Mouse (Mus musculus) thymus, postnatal 0 days (tissue): Measurements from ENCODE around the gene Ccdc183. TPM values are rescaled to one million over a fixed set of nuclear protein-coding genes. Genes with fewer than 3 reads are reported as not detected.

Source experiments
- DNase-seq: peaks from one replicate; pipeline ENCODE4 v3.0.0-alpha.2; 2015; ENCODE audit warnings: low spot score
- polyA plus RNA-seq: library from polyadenylated mRNA; unstranded; fragments of >200 nt; fragmentation: Nextera tagmentation; extraction: Ambion mirVana; gene quantifications from 2 replicates; pipeline ENCODE4 v1.2.1, GENCODE M21; 2015

Gene Ccdc183
- polyA plus RNA-seq, 1 experiment from 2014 or later: 0.04 TPM

DNA sequence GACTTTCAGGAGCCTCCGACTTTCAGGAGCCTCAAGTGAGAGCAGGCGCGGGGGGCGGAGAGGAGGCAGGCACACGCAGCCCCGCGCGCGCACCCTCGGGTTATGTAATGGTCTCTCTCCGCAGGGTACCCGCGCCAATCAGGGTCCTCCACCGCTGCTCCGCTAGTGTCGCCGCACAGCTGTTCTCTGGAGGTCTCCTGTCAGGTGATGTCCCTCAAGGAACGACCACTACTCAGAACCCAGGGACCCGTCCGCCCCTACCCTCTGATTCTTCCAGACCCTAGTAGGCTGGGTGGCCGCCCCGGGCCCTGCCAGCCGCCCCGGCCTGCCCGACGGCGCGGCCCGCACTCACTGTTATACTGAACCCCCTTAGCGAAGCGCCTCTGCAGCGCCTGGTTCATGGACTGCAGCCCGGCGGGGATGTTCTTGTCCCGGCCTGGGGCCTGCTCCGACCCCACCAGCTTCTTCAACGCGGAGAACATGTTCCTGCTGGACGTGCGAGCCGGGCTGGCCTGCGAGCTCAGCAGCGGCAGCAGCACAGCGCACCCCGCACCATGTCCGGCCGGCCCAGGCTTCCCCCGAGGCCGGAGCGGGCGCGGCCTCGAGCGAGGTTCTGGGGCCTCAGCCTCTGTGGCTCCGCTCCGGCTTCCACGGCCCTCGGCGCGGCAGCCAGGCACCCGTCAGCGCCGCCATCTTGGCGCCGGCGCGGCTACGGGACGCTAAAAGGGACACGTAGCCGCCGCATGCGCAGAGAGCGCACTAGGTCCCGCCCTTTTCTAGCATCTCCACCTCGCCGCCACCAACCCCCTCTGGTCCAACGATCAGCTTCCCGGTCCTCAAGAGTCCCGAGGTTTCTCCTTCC, 9.5 kb downstream of the Ccdc183 start, which contains the start of gene Rabl6:
TSS of gene Rabl6 (minus strand) at position 761 of the 862 bp plus-strand sequence.
- peak; percentile 89 for DNase-seq

DNA sequence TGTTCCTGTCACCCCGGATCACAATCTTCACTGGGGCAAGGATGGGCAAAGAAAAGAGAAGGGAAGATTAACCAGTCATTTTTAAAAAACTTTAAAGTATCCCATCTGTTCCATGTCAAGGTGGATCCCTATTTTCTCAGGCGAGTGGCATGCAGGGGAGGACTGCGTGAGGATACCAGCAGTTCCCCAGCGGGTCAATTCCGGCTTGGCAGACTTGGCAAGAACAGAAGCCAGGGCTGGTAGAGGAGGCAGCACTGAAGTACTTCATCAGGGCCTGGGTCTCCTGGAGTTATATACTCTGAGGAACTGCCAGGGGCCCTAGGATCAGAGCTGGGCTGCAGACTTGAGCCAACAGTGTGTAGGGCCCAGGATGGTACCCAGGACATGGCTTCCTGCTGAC, 15.0 kb downstream of the Ccdc183 start:
- no peak for DNase-seq

DNA sequence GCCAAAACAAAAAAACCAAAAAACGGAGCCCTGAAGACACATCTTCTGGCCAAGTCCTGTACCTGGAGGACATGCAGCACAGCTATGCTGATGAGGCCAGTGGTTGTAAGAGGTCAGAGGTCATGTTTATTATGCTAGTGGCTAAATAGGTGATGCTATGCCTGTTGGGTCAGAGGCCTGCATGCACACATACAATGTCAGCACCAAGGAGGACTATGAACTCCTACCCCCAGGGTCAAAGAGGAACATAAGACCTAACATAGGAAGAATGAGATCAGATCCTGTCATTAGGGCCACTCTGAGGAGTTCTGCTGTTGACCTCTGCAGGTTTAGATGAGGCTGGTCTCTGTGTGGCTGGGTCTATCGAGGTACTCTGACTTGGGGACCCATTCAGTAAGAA, 17.4 kb downstream of the Ccdc183 start:
- no peak for DNase-seq

DNA sequence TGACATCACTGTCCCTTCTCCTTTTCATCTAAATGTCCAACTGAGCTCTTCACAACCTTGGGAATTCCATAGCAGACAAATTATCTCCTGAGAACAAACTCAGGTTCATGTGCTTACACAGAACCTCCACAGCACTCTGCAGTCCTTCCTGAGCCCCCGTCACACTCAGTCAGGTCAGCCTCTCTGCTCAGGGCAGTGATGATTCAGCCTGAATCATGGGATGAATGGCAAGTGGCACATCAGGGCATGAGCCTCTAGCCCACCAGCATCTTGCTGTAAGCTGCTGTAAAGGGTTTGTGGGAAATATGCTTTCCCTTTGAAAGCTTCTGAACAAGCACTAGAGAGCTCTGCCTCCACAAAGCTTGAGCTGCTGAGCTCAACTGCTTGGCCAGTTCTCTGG, 18.7 kb downstream of the Ccdc183 start:
- no peak for DNase-seq

DNA sequence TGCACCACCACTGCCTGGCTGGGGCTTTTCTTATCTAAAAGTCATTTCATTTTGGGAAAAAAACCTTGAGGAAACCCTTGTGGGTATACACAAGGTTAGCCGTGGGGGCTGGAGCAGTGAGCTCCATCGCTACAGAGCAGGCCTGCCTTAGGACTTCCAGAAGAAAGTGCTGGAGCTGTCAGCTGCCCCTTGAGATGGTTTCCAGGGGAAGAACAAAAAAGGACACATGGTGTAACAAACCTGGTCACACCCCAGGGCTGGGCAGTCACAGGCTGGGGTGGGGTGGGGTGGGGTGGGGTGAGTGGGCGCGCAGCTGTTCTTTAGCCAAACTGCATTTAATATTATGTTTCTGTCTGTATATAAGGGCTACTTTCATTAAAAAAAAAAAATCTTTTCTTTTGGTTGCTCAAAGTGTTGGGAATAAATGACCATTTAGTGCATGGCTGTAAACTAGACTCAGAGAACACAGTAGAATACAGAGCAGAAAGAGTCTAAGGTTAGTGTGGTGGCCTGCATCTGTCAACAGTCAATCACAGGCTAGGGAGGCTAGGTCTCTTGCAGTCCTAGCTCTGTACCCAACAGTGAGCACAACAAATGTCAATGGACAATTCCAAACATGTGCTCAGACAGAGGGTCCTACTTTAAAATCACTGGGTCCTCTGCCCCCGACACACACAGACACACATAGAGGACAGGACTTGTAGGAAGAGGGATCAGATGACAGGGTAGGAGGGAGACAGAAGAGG, 20.5 kb downstream of the Ccdc183 start:
- no peak for DNase-seq

DNA sequence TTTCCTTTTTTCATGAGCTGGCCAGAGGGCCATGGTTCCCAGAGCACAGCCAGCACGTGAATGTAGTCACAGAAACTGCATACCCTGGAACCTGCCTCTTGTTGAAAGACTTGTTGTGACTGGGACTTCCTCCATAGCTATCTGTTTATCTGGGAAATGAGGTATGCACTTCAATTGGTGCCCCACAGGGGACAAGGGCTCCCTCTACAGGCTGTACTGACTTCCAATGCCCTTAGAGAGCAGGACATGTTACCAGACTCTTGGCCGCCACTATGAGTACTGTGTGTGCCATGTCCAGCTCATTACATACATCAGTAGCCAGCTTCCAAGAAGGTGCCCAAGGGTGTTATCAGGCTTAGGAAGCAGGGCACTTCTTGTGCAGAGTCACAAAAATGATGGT, 25.6 kb downstream of the Ccdc183 start:
- DNase-seq: peak; percentile 56

- no peak for DNase-seq
Observed at GRCm38 (mm10) chr2:25588227-25588907, 29.1 kb downstream of the Ccdc183 start.

GRCm38 (mm10) chr2:25587290-25587689, 30.2 kb downstream of the Ccdc183 start:
- no peak for DNase-seq

DNA sequence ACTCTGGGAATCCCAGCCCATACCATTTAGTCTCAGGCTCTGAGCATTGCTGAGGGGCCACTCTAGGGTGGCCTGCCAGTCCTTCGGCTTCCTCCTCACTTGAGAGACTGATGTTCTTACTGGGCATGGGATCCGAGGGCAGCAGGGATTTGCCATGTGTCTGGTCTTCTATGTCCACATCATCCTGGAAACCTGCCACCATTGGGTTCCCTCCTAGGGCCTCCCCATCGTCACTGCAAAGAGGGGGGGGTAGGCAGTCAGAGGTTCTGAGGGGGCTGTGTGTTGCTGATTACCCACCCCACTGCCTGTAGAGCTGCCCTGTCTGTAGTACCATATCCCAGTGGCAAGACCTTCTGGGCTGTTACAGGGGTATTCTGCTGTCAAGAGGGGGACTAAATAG, 31.9 kb downstream of the Ccdc183 start:
- DNase-seq: no peak

GRCm38 (mm10) chr2:25584856-25585255, 32.6 kb downstream of the Ccdc183 start:
- DNase-seq: no peak

- DNase-seq: no peak
Observed at GRCm38 (mm10) chr2:25584152-25584551, 33.3 kb downstream of the Ccdc183 start.

DNA sequence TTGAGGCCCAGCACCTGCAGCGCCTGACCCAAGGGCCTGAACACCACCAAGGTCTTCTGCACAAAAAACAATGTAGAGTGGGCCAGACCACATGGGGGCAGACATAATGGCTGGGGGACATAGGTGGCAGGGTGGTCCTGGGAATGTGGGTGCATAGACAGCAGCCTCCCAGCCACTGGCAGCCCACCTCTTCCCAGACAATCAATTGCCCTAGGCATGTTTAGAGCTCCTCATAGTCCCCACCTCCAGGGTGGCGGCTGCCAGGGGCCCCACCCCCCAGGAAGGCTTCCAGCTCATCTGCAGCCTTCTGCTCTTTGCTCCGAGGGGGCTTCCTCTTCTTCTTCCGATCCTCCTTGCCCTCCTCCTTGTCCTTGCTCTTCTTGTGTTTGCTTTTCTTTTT, 33.9 kb downstream of the Ccdc183 start:
- no peak for DNase-seq

GRCm38 (mm10) chr2:25583120-25583481, 34.4 kb downstream of the Ccdc183 start:
- DNase-seq: no peak

DNA sequence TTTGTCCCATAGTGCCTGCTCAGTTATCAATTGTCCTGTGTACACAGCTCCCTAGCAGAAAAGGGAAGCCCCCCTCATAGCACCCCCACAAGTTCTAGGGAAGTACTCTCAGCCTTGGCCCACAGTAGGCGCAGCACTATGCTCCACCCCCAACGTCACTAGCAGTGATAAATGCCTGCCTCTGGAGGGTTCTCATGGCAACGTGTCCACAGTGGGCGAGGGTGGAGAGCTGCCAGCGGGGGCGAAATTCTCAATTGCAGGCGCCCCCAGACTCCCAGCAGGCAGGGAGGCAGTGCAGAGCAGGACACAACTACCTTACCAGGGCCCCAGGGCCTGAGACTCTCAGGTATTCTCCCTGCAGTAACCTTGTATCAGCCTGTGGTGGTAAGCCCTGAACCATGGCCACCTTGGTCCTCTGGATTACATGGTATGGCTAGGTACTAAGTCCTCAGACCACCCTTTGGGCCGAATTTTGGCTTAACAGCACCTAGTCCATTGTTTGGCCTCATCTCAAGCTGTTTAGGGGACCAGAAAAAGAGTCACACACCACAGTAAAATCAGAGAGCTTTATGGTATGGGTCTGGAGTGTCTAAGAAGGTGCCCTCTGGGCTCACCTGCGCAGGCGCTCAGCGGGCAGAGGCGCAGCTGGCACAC, 34.9 kb downstream of the Ccdc183 start:
- DNase-seq: peak; percentile 13

DNA sequence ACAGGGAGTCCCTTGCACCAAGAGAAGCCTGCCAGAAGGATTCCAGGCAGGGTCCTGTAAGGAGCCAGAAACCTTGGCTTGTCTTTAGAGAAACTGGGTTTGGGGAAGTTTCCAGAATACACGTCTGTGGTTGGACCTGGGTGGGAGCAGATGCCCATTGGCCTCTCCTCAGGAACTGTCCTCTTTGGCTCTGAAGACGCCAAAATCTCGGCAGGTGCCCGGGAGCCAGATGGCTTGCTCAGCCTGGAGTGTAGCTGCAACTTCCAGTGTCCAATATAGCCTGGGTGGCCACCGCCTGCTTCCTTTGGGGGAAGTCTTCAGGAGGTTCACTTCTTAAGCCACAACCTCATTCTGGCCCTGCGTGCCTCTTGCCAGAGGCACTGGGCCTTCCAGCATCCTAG, 35.6 kb downstream of the Ccdc183 start:
- DNase-seq: no peak

DNA sequence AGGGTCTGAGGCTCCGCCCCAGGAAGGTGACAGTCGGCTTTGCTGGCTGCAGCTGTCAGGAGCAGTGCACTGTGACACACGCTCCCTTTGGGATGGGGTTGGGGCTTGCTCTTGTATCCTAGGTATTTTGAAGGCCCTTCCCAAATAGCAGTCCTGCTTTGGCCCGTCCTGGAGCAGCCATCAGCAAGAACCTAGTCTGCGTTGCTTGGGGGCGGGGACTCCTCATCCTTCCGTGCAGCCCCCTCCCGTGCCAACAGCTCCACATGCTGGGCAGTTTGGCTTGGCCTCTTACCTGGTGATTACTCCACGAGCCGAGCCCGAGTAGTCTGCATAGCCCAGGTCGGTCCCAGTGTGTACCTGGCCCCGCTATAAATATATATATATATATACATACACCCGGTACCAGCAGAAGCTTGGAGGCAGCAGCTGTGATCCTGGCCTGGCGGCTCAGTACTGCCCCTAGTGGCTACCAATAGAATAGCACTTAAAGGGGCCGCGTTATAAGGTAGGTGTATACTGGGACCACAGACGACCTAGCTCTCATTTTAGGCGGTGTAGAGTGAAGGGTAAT, 36.1 kb downstream of the Ccdc183 start, which contains the start of gene Ajm1:
TSS of gene Ajm1 (minus strand) at position 464 of the 571 bp plus-strand sequence.
- peak; percentile 84 for DNase-seq

DNA sequence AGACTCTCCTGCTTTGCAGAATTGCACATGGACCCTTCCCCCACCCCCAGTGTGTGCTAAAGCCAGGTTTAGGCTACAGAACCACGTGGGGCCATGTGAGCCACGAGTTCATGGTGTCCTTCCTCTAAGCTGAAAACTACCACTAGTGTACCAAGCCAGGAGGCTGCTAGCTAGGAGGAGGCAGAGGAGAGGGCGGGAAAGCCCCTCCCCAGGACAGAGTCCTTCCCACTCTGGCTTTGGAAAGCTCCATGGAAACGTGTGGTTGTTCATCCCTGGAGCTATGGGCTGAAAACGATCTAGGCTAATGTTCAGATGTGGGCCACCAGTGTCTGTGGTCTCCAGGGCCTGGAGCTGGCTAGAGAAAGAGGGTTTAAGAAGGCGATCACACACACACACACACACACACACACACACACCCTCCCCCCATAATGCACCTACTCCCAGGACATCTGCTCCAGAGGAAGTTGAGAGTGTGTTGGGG, 36.8 kb downstream of the Ccdc183 start:
- DNase-seq: no peak

DNA sequence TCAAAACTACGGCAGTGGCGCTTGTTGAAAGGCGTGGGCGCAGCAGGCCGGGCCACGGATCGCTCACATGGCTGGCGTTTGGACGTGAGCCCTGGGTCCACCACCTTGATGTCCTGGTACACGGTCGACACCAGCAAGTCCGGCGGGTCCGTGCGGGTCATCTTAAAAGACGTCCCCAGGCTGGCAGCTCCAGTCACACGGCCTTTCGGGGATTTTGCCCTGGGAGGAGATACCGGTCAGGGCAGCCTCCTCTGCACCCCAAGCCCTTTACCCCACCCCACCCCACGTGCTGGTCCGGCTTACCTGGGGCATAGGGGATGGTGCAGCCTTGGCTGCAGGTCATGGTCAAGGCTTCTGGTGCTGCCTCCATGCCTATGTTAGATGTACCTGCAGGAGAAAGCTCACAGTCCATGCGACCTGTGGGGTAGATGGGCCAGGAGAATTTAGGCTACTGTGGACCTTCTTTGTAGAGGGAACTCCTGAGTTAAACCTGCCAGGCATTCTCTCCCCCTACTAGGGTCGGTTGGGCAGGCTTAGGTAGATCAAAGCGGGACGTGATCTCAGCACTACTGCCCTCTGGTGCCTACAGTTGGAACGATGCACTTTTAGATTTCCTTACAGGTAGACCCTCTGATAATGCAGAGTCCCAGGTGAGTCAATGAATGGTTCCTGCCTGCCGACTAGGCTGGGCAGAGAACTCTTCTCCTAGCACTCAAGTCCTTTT, 37.6 kb downstream of the Ccdc183 start:
- peak; percentile 69 for DNase-seq

- DNase-seq: peak; percentile 12
Observed at GRCm38 (mm10) chr2:25578796-25579736, 38.4 kb downstream of the Ccdc183 start.
